Mouse (Mus musculus): ENCODE results near the gene Gm32742. TPM values are rescaled to one million over a fixed set of nuclear protein-coding genes. Genes with fewer than 3 reads are reported as not detected.

Gm32742 gene
- polyA plus RNA-seq (2015; fragmentation: Nextera tagmentation; extraction: Ambion mirVana): 0.01 TPM in 1 of 2 replicates, not detected in the other

DNA sequence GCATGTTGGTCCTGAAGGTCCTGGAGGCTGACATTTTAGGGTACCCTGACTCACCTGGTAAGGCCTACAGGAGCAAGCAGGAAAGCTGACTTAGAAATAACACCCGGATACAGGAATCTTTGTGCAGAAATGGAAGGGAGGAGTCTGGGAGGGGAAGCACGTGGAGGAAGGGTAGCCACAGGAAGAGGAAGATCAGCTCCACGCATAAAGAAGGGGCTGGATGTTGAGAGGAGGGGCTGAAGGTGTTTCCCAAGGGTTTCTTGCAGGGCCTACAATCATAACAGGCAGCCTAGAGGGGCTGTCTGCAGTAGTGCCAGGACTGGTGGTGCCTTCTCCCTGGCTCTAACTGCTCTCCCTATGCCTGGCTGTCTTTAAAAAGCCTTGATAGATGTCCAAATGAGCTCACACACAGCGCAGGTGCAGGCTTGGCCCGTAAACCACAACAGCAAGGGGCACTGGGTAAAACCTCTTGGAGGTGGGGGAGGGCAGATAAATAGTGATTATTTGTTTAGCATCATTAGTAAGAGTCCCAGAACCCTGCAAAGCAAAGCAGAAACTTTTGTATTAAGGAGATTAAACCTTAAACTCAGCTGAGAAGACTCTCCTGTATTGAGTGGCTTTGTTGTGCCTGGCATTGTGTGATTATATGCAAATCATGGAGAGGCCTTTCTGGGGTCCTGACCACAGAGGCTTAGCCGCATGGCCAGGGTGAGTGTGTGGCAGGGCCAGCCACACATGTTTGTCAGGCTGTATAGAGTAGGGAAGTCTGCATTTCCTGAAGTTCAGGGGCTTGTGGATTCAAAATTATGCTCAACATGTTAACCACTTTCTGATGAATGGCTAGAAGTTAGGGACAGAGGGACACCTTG is at the start of gene Gm32742:
Gene Gm32742, minus strand, starts transcription at position 206 of the 869 bp plus-strand sequence.
- Histone ChIP-seq H3K27me3 (replicated peaks) (peaks cover 6% of the 10 kb centered on the region; the same call in 1 of the 2 replicates), H3K4me3 (replicated peaks) (no peak within 1 kb of the TSS), H3K36me3 (no peaks in the 10 kb centered on the region), H3K9ac (no peak within 1 kb of the TSS), H3K4me2 (replicated peaks) (no peak within 1 kb of the TSS), H3K4me1 (replicated peaks) (no peaks in the 10 kb centered on the region), H3K27ac (no peak within 1 kb of the TSS), H3K9me3 (no peaks in the 10 kb centered on the region)
- no peak for ATAC-seq
- 52% methylated on average over 6 of the region's 6 CpGs for WGBS

DNA sequence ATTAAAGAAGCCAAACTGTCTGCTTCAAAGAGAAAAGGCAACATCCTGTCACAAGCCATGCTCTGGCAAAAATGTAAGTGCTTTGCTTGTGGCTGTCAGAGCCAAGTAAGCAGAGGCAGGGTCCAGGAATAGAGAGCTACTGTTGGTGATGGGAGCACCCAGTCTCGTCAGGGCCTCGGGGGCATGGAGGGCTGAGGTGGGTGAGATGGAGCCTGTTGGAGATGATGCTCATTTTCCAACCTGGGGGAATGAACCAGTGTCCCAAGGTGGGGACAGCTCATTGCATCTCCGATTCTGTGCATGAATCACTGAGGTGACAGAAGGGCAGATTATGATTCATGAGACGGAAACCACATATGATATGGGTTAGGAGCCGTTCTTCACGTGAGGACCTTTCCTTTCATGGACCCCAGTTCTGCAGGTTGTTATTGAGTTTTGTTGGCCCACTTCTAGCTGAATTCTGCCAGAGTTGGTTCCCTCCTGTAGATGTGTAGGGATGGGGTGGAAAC is 48.5 kb upstream of the Gm32742 start:
- H3K9me3 ChIP-seq: no peaks in the 10 kb centered on the region
- no peak for ATAC-seq
- H3K27ac ChIP-seq: no peak overlapping the region
- H3K4me1 ChIP-seq (replicated peaks): no peaks in the 10 kb centered on the region
- H3K4me2 ChIP-seq (replicated peaks): no peak overlapping the region
- no peak overlapping the region for H3K4me3 ChIP-seq (replicated peaks)
- H3K36me3 ChIP-seq: no peaks in the 10 kb centered on the region
- H3K9ac ChIP-seq: no peak overlapping the region
- 89% methylated on average over 6 of the region's 6 CpGs for WGBS
- H3K27me3 ChIP-seq (replicated peaks): no peaks in the 10 kb centered on the region

DNA sequence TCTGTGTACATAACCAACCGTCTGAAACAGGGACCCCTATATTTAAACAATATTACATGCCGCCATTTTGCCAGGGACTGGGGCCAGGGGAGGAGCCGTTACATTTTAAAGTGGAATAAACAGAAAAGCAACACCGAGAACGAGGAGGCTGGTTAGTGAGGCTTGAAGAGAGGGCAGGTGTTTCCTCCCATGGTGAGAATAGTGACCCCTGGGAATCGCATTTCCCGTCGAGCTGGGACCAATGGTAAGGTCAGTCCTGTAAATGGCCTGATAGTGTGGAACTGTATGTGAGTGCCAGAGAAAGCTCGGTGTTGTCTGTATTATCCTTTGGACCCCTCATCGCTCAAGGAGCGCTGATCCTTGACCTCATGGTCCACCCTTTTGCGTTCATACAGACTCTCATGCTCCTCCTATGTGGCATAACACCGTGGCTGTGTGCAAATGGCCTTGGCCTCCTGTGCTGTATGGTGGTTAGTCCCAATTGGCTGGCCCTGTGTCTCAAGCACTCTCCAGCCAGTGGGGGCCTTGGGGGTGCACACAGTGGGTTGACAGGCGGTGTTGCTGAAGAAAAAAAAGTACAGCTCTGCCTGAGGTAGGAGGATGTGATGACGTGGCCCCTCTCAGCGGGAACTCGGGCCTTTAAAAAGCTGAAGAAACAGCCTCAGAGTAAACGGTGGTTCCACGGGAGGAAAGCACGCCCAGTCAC is 47.9 kb upstream of the Gm32742 start, which contains the start of gene Pou2af1:
Gene Pou2af1, plus strand, starts transcription at position 686 of the 706 bp plus-strand sequence.
- Histone ChIP-seq H3K9me3 (no peaks in the 10 kb centered on the region), H3K36me3 (no peaks in the 10 kb centered on the region), H3K4me1 (replicated peaks) (no peaks in the 10 kb centered on the region), H3K27me3 (replicated peaks) (no peaks in the 10 kb centered on the region), H3K27ac (no peak within 1 kb of the TSS), H3K4me3 (replicated peaks) (no peak within 1 kb of the TSS), H3K4me2 (replicated peaks) (no peak within 1 kb of the TSS), H3K9ac (no peak within 1 kb of the TSS)
- no peak for ATAC-seq
- WGBS: 75% methylated on average over 20 of the region's 20 CpGs

DNA sequence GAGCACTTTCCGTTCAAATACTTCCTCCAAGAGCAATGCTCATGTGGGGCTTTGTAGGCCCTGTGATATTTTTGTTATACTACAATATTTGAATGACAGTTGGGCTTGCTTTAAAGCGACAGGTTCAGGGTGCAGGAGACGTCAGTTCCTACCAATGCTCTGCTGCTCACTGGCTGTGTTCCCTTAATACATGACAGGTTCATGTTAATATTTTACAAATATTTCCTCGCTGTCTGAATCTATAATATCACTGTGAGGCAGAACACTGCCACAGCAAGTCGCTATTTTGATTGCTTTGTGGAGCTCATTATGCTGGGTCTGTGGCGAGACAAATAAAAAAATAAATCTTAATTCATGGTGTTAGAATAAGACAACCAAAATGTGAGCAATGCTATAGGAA is 45.9 kb upstream of the Gm32742 start:
- no peaks in the 10 kb centered on the region for H3K27me3 ChIP-seq (replicated peaks)
- no peaks in the 10 kb centered on the region for H3K36me3 ChIP-seq
- H3K4me3 ChIP-seq (replicated peaks): no peak overlapping the region
- H3K4me1 ChIP-seq (replicated peaks): no peaks in the 10 kb centered on the region
- ATAC-seq: no peak
- WGBS: 54% methylated on average over 6 of the region's 6 CpGs
- no peak overlapping the region for H3K4me2 ChIP-seq (replicated peaks)
- H3K9me3 ChIP-seq: no peaks in the 10 kb centered on the region
- H3K9ac ChIP-seq: no peak overlapping the region
- no peak overlapping the region for H3K27ac ChIP-seq

DNA sequence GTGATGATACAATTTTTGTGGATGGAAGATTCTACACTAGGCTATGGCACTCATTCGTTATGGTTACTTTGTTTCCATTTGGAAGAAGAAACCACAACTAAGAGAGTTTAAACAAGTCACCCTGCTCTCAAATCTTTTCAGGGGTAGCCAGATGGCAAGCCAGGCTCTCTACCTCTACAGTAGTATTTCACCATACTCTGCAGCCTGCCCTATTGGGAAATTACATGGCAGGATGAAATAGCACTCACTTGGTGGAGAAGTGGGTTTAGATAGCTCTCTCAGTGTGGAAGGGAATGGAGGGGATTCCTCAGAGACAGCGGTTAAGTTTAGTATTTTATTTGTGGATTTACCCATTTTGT is 43.6 kb upstream of the Gm32742 start:
- H3K36me3 ChIP-seq: no peaks in the 10 kb centered on the region
- no peaks in the 10 kb centered on the region for H3K9me3 ChIP-seq
- WGBS: 90% methylated on average over 2 of the region's 2 CpGs
- H3K4me2 ChIP-seq (replicated peaks): no peak overlapping the region
- H3K27ac ChIP-seq: no peak overlapping the region
- no peaks in the 10 kb centered on the region for H3K27me3 ChIP-seq (replicated peaks)
- H3K4me3 ChIP-seq (replicated peaks): no peak overlapping the region
- no peak overlapping the region for H3K9ac ChIP-seq
- ATAC-seq: no peak
- no peaks in the 10 kb centered on the region for H3K4me1 ChIP-seq (replicated peaks)

- H3K4me1 ChIP-seq (replicated peaks): no peaks in the 10 kb centered on the region
- H3K27me3 ChIP-seq (replicated peaks): no peaks in the 10 kb centered on the region
- 78% methylated on average over 4 of the region's 4 CpGs for WGBS
- H3K9me3 ChIP-seq: no peaks in the 10 kb centered on the region
- no peak overlapping the region for H3K9ac ChIP-seq
- H3K4me2 ChIP-seq (replicated peaks): no peak overlapping the region
- H3K36me3 ChIP-seq: no peaks in the 10 kb centered on the region
- H3K4me3 ChIP-seq (replicated peaks): no peak overlapping the region
- no peak for ATAC-seq
- H3K27ac ChIP-seq: no peak overlapping the region
Measured at GRCm38 (mm10) chr9:51194790-51195189, 29.5 kb upstream of the Gm32742 start.

DNA sequence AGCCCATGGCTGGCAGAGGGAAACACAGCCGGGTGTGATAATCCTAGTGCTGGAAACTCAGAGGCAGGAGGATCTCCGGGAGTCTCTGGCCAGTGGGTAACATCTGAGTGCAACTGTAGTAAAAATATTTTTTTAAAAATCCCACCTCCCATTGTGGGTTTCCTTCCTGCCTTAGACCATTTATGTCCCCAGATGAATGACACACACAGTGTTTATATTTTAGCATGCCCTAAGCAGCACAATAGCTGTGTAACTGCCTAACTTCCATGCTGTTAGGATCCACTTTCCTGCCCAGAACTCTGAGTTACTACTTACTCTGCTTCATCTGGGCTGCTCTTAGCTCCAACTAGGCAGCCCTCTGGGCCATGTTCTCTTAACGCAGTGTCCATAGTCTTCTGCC is 25.3 kb upstream of the Gm32742 start:
- Histone ChIP-seq H3K4me3 (replicated peaks) (no peak overlapping the region), H3K9me3 (no peaks in the 10 kb centered on the region), H3K4me1 (replicated peaks) (no peaks in the 10 kb centered on the region), H3K27me3 (replicated peaks) (no peaks in the 10 kb centered on the region), H3K27ac (no peak overlapping the region), H3K4me2 (replicated peaks) (no peak overlapping the region), H3K36me3 (no peaks in the 10 kb centered on the region), H3K9ac (no peak overlapping the region)
- ATAC-seq: no peak
- WGBS: 82% methylated on average over 3 of the region's 3 CpGs

DNA sequence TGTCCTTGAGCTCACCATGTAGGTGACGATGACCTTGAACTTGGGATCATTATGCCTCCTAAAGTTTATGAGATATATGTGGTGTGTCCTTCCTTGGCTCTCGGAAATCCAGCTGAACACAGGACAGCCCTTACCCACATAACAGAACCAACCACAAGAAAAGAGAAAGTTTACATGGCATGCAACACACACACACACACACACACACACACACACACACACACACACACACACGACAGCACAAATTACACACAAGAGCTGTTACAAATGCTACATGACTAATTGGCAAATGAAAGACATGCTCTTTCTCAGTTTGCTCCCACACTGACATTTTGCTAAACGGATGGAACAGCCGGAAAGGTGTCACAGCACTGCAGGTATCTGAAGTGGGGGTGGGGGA is 20.6 kb upstream of the Gm32742 start:
- no peak overlapping the region for H3K4me3 ChIP-seq (replicated peaks)
- no peaks in the 10 kb centered on the region for H3K4me1 ChIP-seq (replicated peaks)
- H3K9me3 ChIP-seq: no peaks in the 10 kb centered on the region
- ATAC-seq: no peak
- no peak overlapping the region for H3K9ac ChIP-seq
- no peak overlapping the region for H3K4me2 ChIP-seq (replicated peaks)
- no peaks in the 10 kb centered on the region for H3K27me3 ChIP-seq (replicated peaks)
- WGBS: 75% methylated on average over 5 of the region's 5 CpGs
- no peak overlapping the region for H3K27ac ChIP-seq
- no peaks in the 10 kb centered on the region for H3K36me3 ChIP-seq

DNA sequence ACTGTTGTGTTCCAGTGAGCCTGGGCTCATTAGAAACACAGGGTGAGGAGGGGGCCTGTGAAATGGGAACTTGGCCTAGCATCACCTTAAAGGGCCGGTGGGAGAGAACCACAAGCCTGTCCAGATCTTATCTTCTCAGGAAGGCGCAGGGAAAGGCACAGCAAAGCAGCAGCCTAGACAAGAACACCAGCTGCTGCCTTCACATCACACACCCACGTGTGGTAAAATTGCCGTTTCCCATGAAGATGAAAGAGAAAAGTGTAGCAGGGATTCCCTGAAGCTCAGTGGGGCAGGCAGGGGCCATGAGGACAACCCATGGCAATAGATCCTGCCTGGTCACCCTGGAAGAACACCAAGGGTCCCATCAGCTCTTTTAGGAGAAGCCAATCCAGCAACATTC is 20.1 kb upstream of the Gm32742 start:
- Histone ChIP-seq H3K4me1 (replicated peaks) (no peaks in the 10 kb centered on the region), H3K27me3 (replicated peaks) (no peaks in the 10 kb centered on the region), H3K4me2 (replicated peaks) (no peak overlapping the region), H3K27ac (no peak overlapping the region), H3K36me3 (no peaks in the 10 kb centered on the region), H3K9me3 (no peaks in the 10 kb centered on the region), H3K9ac (no peak overlapping the region), H3K4me3 (replicated peaks) (no peak overlapping the region)
- WGBS: 64% methylated on average over 4 of the region's 4 CpGs
- ATAC-seq: no peak

DNA sequence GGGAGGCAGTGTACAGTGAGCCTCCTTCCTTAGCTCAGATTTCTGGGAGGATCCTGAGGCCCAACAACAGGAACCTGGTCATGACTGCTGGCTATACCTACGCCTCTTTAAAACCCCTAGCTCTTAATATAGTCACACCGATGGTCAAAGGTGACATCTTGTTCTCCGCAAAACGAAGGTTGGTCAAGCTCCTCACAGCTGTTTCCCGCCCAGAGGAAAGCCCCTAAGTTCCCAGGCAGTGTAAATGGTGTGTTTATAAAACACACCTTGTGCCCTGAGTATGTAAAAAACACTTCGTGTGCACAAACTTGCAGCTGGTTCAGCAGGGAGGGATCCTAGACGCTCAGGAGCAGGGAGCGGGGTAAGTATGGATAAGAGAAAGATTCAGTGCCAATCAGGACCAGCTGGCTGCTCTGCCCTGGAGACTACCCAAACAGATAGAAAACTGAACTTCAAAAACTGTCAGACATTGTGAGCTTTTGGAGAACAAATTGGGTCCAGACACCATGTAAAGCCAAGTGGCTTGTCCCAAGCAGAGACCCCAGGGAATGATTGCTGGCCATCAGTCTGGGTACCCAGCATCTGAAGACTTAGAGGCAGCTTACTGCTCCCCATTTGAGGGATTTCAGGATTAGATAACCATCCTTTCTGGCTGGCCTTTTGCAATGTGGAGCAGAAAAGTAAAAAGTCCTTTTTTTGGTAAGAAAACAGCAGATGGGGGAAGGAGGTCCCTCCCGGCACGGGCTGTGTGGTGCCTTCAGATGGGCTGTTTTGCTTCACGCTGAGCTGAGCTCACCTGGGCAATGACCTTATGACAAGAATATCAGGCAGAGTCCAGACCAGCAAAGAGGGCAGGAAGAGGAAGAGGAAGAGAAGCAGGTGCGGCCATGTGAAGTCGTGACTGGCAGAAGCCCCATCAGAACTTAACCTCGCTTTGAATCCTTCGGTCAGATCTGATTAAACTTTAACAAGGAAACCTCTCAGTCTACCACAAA is 17.7 kb upstream of the Gm32742 start:
- H3K27me3 ChIP-seq (replicated peaks): no peaks in the 10 kb centered on the region
- 75% methylated on average over 15 of the region's 15 CpGs for WGBS
- no peak overlapping the region for H3K4me3 ChIP-seq (replicated peaks)
- no peaks in the 10 kb centered on the region for H3K9me3 ChIP-seq
- no peak overlapping the region for H3K4me2 ChIP-seq (replicated peaks)
- H3K4me1 ChIP-seq (replicated peaks): no peaks in the 10 kb centered on the region
- ATAC-seq: no peak
- H3K36me3 ChIP-seq: no peaks in the 10 kb centered on the region
- no peak overlapping the region for H3K27ac ChIP-seq
- no peak overlapping the region for H3K9ac ChIP-seq

- H3K36me3 ChIP-seq: no peaks in the 10 kb centered on the region
- no peaks in the 10 kb centered on the region for H3K4me1 ChIP-seq (replicated peaks)
- no peaks in the 10 kb centered on the region for H3K9me3 ChIP-seq
- no peak overlapping the region for H3K4me2 ChIP-seq (replicated peaks)
- H3K27me3 ChIP-seq (replicated peaks): no peaks in the 10 kb centered on the region
- H3K27ac ChIP-seq: no peak overlapping the region
- no peak for ATAC-seq
- WGBS: 79% methylated on average over 5 of the region's 5 CpGs
- H3K9ac ChIP-seq: no peak overlapping the region
- H3K4me3 ChIP-seq (replicated peaks): no peak overlapping the region
Measured at GRCm38 (mm10) chr9:51180621-51181020, 15.3 kb upstream of the Gm32742 start.

DNA sequence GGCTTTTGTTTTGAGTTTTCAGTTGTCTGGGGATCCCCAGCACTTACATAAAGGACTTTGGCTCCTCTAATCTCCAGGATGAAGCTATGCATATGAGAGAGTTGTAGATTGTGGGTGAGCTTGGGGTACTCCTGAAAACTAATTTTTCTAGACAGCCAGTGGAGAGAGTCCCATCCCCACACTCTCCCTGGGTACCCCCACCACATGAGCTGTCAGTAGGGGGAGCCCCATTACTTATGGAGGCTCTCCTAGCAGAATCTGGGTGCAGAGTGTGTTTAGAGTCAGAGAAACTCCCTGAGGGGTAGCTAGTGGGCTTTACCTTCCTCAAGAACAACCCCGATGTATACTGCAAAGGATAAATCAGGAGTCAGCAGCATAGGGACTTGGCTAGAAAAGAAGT is 13.0 kb upstream of the Gm32742 start:
- Histone ChIP-seq H3K36me3 (no peaks in the 10 kb centered on the region), H3K9ac (no peak overlapping the region), H3K27ac (no peak overlapping the region), H3K4me3 (replicated peaks) (no peak overlapping the region), H3K4me1 (replicated peaks) (no peaks in the 10 kb centered on the region), H3K27me3 (replicated peaks) (no peaks in the 10 kb centered on the region), H3K4me2 (replicated peaks) (no peak overlapping the region), H3K9me3 (no peaks in the 10 kb centered on the region)
- WGBS: 97% methylated on average over 1 of the region's 1 CpGs
- no peak for ATAC-seq
